In the genomic region with DNA sequence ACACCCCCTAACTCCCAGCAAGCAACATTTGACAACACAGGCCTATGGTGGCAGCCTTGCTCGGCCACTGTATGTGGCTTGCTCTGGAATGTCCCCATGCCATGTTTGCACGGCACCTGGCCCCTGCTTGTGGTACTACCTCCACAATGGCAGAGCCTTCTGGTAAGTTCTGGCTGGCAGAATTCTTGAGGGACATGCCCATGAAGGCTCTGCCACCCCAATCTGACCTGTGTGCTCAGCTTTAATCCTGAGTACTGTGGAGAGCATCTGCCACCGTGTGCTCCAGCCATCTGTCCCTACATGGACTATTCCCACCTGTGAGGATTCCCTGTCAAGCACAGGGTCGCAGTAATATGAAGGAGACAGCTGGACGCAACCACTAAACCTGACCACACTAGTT, we compare ENCODE assay signal across 22 mouse cellular contexts. TPM values are rescaled to one million over a fixed set of nuclear protein-coding genes. Genes with fewer than 3 reads are reported as not detected.
A peak's percentile ranks its signal among the peaks of the same experiment; 100 is the strongest.
DNase-seq lines count a peak whose midpoint lies in the region; ATAC-seq and TF ChIP-seq lines count a peak whose summit lies in the region.
"Had no signal": no experiment of that assay in that cellular context is flagged by ENCODE, and none has a peak within 500 bp of the region (broad histone marks: within the 10 kb centered on the region; RNA-seq: fewer than 3 reads in every experiment).

No protein-coding gene starts in this region.

- WGBS in heart, embryonic 16.5 days: 58% methylated on average over 5 of the region's 5 CpGs
- 7% methylated on average over 5 of the region's 5 CpGs for WGBS in cerebellum, adult 2 months

- no peak for DNase-seq in heart, adult 11 months
- peak; percentile 78 to 84 for DNase-seq in cerebellum, adult 2 months
- peak; percentile 74 to 75 for DNase-seq in cerebellum, postnatal 36 days
- DNase-seq in Muller cell, postnatal 12 days (ENCODE audit: inconsistent ontology term): no peak
- DNase-seq: gastrocnemius, postnatal 25 days; kidney, adult 11 months; kidney, postnatal 36 days; layer of hippocampus, postnatal 36 days; lung, postnatal 4 days; thymus, postnatal 14 days had no signal

- no peak for TF ChIP-seq POLR2A in cerebellum, adult 2 months (IDR thresholded peaks at IDR 0.05; ENCODE audit: borderline replicate concordance, insufficient read depth, low read length)

- no peak for TF ChIP-seq CTCF in cerebellum, adult 2 months (IDR thresholded peaks at IDR 0.05; ENCODE audit: borderline replicate concordance, insufficient read depth, low read depth, low read length)

- 0 out of 2 replicates have a peak, but pooled peaks cover 2% of the 10 kb centered on the region for H3K36me3 ChIP-seq in heart, embryonic 16.5 days (ENCODE audit: control insufficient read depth, insufficient read depth)
- peaks cover 78% of the 10 kb centered on the region for H3K36me3 ChIP-seq in megakaryocyte, embryonic 14.5 days (replicated peaks; ENCODE audit: low read length)

- H3K27me3 ChIP-seq in heart, embryonic 16.5 days (ENCODE audit: control insufficient read depth, insufficient read depth, low read length): no peaks in the 10 kb centered on the region
- no peaks in the 10 kb centered on the region for H3K27me3 ChIP-seq in megakaryocyte, embryonic 14.5 days (replicated peaks)
- H3K27me3 ChIP-seq in cerebellum, adult 2 months (ENCODE audit: control insufficient read depth, insufficient read depth, low read length): no peaks in the 10 kb centered on the region
- H3K27me3 ChIP-seq: embryonic facial prominence, embryonic 13.5 days; forebrain, embryonic 12.5 days; limb, embryonic 13.5 days had no signal

- no peak overlapping the region for H3K4me3 ChIP-seq in heart, embryonic 16.5 days (ENCODE audit: low read length)
- H3K4me3 ChIP-seq in megakaryocyte, embryonic 14.5 days (replicated peaks): peak overlapping the region; percentile 76
- no peak overlapping the region for H3K4me3 ChIP-seq in cerebellum, adult 2 months (replicated peaks; ENCODE audit: insufficient read depth, low read depth, low read length)
- H3K4me3 ChIP-seq: embryonic facial prominence, embryonic 13.5 days; forebrain, embryonic 12.5 days; limb, embryonic 13.5 days; myocyte had no signal

- ATAC-seq in heart, embryonic 16.5 days (replicated peaks; ENCODE audit: extremely low read depth, insufficient read depth, low FRiP score): no peak
- no peak for ATAC-seq in megakaryocyte, adult 5-6 weeks (ENCODE audit: poor library complexity, severe bottlenecking)
- ATAC-seq: activated CD4-positive, CD25-positive, alpha-beta regulatory T cell, adult 4 months; CD4-positive, CD25-positive, alpha-beta regulatory T cell, adult 4 months had no signal

- no peaks in the 10 kb centered on the region for H3K9me3 ChIP-seq in heart, embryonic 16.5 days (replicated peaks; ENCODE audit: control insufficient read depth, low read length)
- no peaks in the 10 kb centered on the region for H3K9me3 ChIP-seq in megakaryocyte, embryonic 14.5 days
- H3K9me3 ChIP-seq: embryonic facial prominence, embryonic 13.5 days; forebrain, embryonic 12.5 days; limb, embryonic 13.5 days had no signal

- H3K4me2 ChIP-seq in heart, embryonic 16.5 days (ENCODE audit: low read depth, low read length): no peak overlapping the region
- H3K4me2 ChIP-seq: embryonic facial prominence, embryonic 13.5 days; forebrain, embryonic 12.5 days; limb, embryonic 13.5 days had no signal

- H3K4me1 ChIP-seq in heart, embryonic 16.5 days (ENCODE audit: control insufficient read depth, insufficient read depth, low read length): peaks cover 77% of the 10 kb centered on the region
- peaks cover 93% of the 10 kb centered on the region for H3K4me1 ChIP-seq in megakaryocyte, embryonic 14.5 days
- H3K4me1 ChIP-seq in cerebellum, adult 2 months (ENCODE audit: control insufficient read depth, insufficient read depth, low read length): peaks cover 72% of the 10 kb centered on the region

- peak overlapping the region; percentile 1; the same call in 1 of the 2 replicates for H3K27ac ChIP-seq in heart, embryonic 16.5 days (ENCODE audit: low read length)
- H3K27ac ChIP-seq in cerebellum, adult 2 months (ENCODE audit: insufficient read depth, low read length): peak overlapping the region; percentile 37
- H3K27ac ChIP-seq: forebrain, embryonic 12.5 days; limb, embryonic 13.5 days had no signal

- H3K9ac ChIP-seq in heart, embryonic 16.5 days (ENCODE audit: low read length): peak overlapping the region; percentile 13; the same call in 1 of the 2 replicates
- H3K9ac ChIP-seq: embryonic facial prominence, embryonic 13.5 days; forebrain, embryonic 12.5 days; limb, embryonic 13.5 days had no signal

RNA-seq across cellular contexts. Expression of gene Nudt3, which starts 22.4 kb away (rescaled TPM):
- 162 and 176 TPM in 2 replicates for polyA plus RNA-seq in heart, embryonic 16.5 days (2015; fragmentation: Nextera tagmentation; extraction: Ambion mirVana)
- polyA plus RNA-seq in megakaryocyte, embryonic 14.5 days (2012; ENCODE audit: insufficient read depth, low replicate concordance): 157 and 272 TPM in 2 replicates
- 32.3 and 32.9 TPM in 2 replicates for total RNA-seq in megakaryocyte, adult 5-6 weeks (2015)
- 91.6 and 93.8 TPM in 2 replicates for total RNA-seq in megakaryocyte, adult 5-6 weeks (2017)
- polyA plus RNA-seq in cerebellum, adult 2 months (2012; rRNA removed): 336 and 366 TPM in 2 replicates

RNA-seq across cellular contexts. Expression of gene RPS10-NUDT3, which starts 34.2 kb away (rescaled TPM):
- polyA plus RNA-seq in heart, embryonic 16.5 days (2015; fragmentation: Nextera tagmentation; extraction: Ambion mirVana): not detected in 2 replicates
- polyA plus RNA-seq in megakaryocyte, embryonic 14.5 days (2012; ENCODE audit: insufficient read depth, low replicate concordance): not detected in 2 replicates
- not detected in 2 replicates for total RNA-seq in megakaryocyte, adult 5-6 weeks (2015)
- not detected in 2 replicates for total RNA-seq in megakaryocyte, adult 5-6 weeks (2017)
- polyA plus RNA-seq in cerebellum, adult 2 months (2012; rRNA removed): 0.16 TPM in 2 replicates
- total RNA-seq: adrenal gland, postnatal 36 days; gastrocnemius, postnatal 25 days; layer of hippocampus, postnatal 36 days had no signal
- polyA plus RNA-seq: activated CD4-positive, CD25-positive, alpha-beta regulatory T cell, adult 4 months; CD4-positive, CD25-positive, alpha-beta regulatory T cell, adult 4 months; embryonic facial prominence, embryonic 13.5 days; forebrain, embryonic 12.5 days; limb, embryonic 13.5 days; liver, embryonic 16.5 days; myocyte; stomach, embryonic 14.5 days had no signal

RNA-seq across cellular contexts. Expression of gene AI413582, which starts 35.3 kb away (rescaled TPM):
- polyA plus RNA-seq in heart, embryonic 16.5 days (2015; fragmentation: Nextera tagmentation; extraction: Ambion mirVana): 22.2 and 22.6 TPM in 2 replicates
- polyA plus RNA-seq in megakaryocyte, embryonic 14.5 days (2012; ENCODE audit: insufficient read depth, low replicate concordance): 81.1 and 284 TPM in 2 replicates
- total RNA-seq in megakaryocyte, adult 5-6 weeks (2015): 58.0 and 63.8 TPM in 2 replicates
- total RNA-seq in megakaryocyte, adult 5-6 weeks (2017): 55.4 and 62.9 TPM in 2 replicates
- polyA plus RNA-seq in cerebellum, adult 2 months (2012; rRNA removed): 98.9 and 104 TPM in 2 replicates

RNA-seq across cellular contexts. Expression of gene Rps10, which starts 35.6 kb away (rescaled TPM):
- 511 and 514 TPM in 2 replicates for polyA plus RNA-seq in heart, embryonic 16.5 days (2015; fragmentation: Nextera tagmentation; extraction: Ambion mirVana)
- polyA plus RNA-seq in megakaryocyte, embryonic 14.5 days (2012; ENCODE audit: insufficient read depth, low replicate concordance): 1,090 and 3,855 TPM in 2 replicates
- 1,486 and 1,560 TPM in 2 replicates for total RNA-seq in megakaryocyte, adult 5-6 weeks (2015)
- 1,634 and 1,837 TPM in 2 replicates for total RNA-seq in megakaryocyte, adult 5-6 weeks (2017)
- polyA plus RNA-seq in cerebellum, adult 2 months (2012; rRNA removed): 479 and 488 TPM in 2 replicates

RNA-seq across cellular contexts. Expression of gene Hmga1, which starts 44.6 kb away (rescaled TPM):
- polyA plus RNA-seq in heart, embryonic 16.5 days (2015; fragmentation: Nextera tagmentation; extraction: Ambion mirVana): 135 and 186 TPM in 2 replicates
- 3,567 and 8,363 TPM in 2 replicates for polyA plus RNA-seq in megakaryocyte, embryonic 14.5 days (2012; ENCODE audit: insufficient read depth, low replicate concordance)
- total RNA-seq in megakaryocyte, adult 5-6 weeks (2015): 159 and 170 TPM in 2 replicates
- 89.8 and 99.6 TPM in 2 replicates for total RNA-seq in megakaryocyte, adult 5-6 weeks (2017)
- polyA plus RNA-seq in cerebellum, adult 2 months (2012; rRNA removed): 124 and 133 TPM in 2 replicates

Comparison
In these comparisons a context has a peak if more than half of its experiments do, and no peak if none do; other contexts are left out.
1. DNase-seq: peak in cerebellum, adult 2 months (2 of 2) and cerebellum, postnatal 36 days (2 of 2); none in heart, adult 11 months (single experiment) and Muller cell, postnatal 12 days (single experiment).